Mouse (Mus musculus) ES-E14 (cell line): ENCODE data around the gene Mrgprd. TPM values are rescaled to one million over a fixed set of nuclear protein-coding genes. Genes with fewer than 3 reads are reported as not detected.

ENCODE experiments used
- DNase-seq: peaks from one replicate; pipeline ENCODE4 v3.0.0-alpha.2; 2013; ENCODE audit warnings: low read depth, low spot score
- H3K27ac ChIP-seq: 2 replicates; pipeline ENCODE4 v1.5.1; 2012; ENCODE audit warnings: low read depth, mild to moderate bottlenecking, low read length, moderate library complexity, mixed read lengths; ENCODE audit not compliant: poor library complexity, insufficient read depth, severe bottlenecking
- H3K36me3 ChIP-seq: 2 replicates; pipeline ENCODE4 v1.6.1; 2012; ENCODE audit warnings: mild to moderate bottlenecking, low read length, moderate library complexity, mixed read lengths; ENCODE audit not compliant: control insufficient read depth, poor library complexity, insufficient read depth, severe bottlenecking
- H3K4me1 ChIP-seq, 2 experiments: fragments of 150-350 bp in 1 of 2; sonication (generic) in 1 of 2; 2 replicates each; pipeline ENCODE4 v1.6.1; 2012; ENCODE audit warnings: low read length in 2 of 2, mild to moderate bottlenecking in 1 of 2, mixed read lengths in 1 of 2; ENCODE audit not compliant: control insufficient read depth in 2 of 2, insufficient read depth in 2 of 2, poor library complexity in 1 of 2
- H3K4me3 ChIP-seq, 2 experiments: fragments of 150-350 bp in 1 of 2; sonication (generic) in 1 of 2; 2 replicates each; pipeline ENCODE4 v1.5.1; 2012; ENCODE audit warnings: low read length in 2 of 2, low read depth in 1 of 2, mild to moderate bottlenecking in 1 of 2, mixed read lengths in 1 of 2; ENCODE audit not compliant: insufficient read depth in 1 of 2, poor library complexity in 1 of 2, severe bottlenecking in 1 of 2
- H3K9ac ChIP-seq: 2 replicates; pipeline ENCODE4 v1.6.1; 2012; ENCODE audit warnings: low read depth, mild to moderate bottlenecking, low read length, mixed read lengths; ENCODE audit not compliant: poor library complexity, insufficient read depth, severe bottlenecking
- H3K9me3 ChIP-seq: fragments of 150-350 bp; sonication (generic); 2 replicates; pipeline ENCODE4 v1.6.1; 2012; ENCODE audit warnings: low read depth, mild to moderate bottlenecking, low read length; ENCODE audit not compliant: control insufficient read depth, insufficient read depth
- CHD2 ChIP-seq: IDR thresholded peaks from 2 replicates; pipeline ENCODE4 v1.6.1; 2014; ENCODE audit warnings: mild to moderate bottlenecking, low read depth, low read length, inconsistent platforms
- HCFC1 ChIP-seq: IDR thresholded peaks from 2 replicates; pipeline ENCODE4 v1.6.1; 2012; ENCODE audit warnings: low read length, inconsistent platforms, borderline replicate concordance; ENCODE audit not compliant: insufficient read depth
- MAFK ChIP-seq: IDR thresholded peaks from 2 replicates; pipeline ENCODE4 v1.6.1; 2014; ENCODE audit warnings: mild to moderate bottlenecking, low read depth, low read length, inconsistent platforms; ENCODE audit not compliant: insufficient read depth
- ZC3H11A ChIP-seq: IDR thresholded peaks from 2 replicates; pipeline ENCODE4 v1.6.1; 2012; ENCODE audit warnings: low read depth, mild to moderate bottlenecking, inconsistent platforms, low read length, borderline replicate concordance
- ZNF384 ChIP-seq: IDR thresholded peaks from 2 replicates; pipeline ENCODE4 v1.6.1; 2012; ENCODE audit warnings: low read depth, low read length, inconsistent platforms
- in situ Hi-C, 2 experiments: fragments of 600-800 bp; cut with MboI; formaldehyde crosslinking; loops; one replicate each; pipeline ENCODE4 v1.15.1; 2025; ENCODE audit warnings: low sequenced_read_pairs in 2 of 2, inconsistent platforms in 1 of 2; ENCODE audit not compliant: unreplicated experiment in 2 of 2
- total RNA-seq: library from RNA; depleted of rRNA; stranded (reverse); fragments of 300-350 nt; gene quantifications from 2 replicates; pipeline ENCODE4 v1.2.3, GENCODE M21; 2012; rRNA removed

Gene Mrgprd
- total RNA-seq, 1 experiment: 0.09 TPM

DNA sequence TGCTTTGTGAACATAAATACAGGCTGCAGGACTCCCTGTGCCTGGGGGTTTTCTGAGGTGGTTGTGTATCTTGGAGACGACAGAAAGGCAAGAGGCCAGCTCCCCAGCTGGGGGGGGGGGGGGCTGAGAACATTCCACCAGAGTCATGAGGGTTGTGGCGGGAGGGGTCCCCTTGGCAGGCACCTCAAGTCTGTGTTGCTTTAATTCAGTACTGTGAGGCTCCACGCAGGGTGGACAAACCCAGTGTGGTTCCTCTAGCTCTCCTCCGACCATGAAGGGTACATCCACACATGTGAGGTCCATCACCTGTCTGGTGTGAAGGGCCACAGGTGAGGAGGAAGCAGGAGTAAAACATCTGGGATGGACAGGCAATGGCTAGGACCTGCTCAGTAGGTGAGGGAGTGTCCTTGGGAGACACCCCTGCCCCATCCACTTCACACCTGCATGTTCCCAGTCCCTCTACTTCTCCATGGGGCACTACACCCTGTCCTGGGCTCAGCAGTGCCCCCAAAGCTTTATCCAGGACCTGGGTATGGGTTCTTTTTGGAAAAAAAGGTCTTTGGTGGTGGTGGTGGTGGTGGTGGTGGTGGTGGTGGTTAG is 19.9 kb downstream of the Mrgprd start:
- H3K9ac ChIP-seq: no peak overlapping the region
- H3K4me3 ChIP-seq: no peak overlapping the region
- no peaks in the 10 kb centered on the region for H3K9me3 ChIP-seq
- DNase-seq: no peak
- in situ Hi-C loops: no loop called here
- TF ChIP-seq CHD2 (no peak), ZNF384 (no peak), HCFC1 (no peak), MAFK (no peak), ZC3H11A (no peak)
- no peak overlapping the region for H3K27ac ChIP-seq
- H3K36me3 ChIP-seq: no peaks in the 10 kb centered on the region
- no peaks in the 10 kb centered on the region for H3K4me1 ChIP-seq

DNA sequence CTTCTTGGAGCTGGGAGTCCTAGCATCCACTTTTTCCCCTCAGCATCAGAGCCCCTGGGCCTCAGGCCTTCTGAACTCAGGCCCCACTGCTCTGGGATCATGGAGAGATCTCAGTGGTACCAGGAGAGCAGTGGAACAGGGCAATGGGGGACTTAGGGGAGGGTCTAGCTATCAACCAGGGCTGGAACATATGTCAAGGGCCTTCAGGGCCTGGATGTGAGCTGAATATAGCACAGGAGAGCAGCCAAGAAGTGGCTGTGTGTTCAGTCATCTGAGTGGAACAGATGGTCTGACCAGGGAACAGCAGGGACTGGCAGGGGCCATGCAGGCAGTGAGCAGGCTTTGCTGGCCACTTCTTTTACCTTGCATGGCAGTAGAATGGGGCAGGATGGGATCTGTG is 20.6 kb downstream of the Mrgprd start:
- Histone ChIP-seq H3K27ac (no peak overlapping the region), H3K9me3 (no peaks in the 10 kb centered on the region), H3K4me1 (no peaks in the 10 kb centered on the region), H3K36me3 (no peaks in the 10 kb centered on the region), H3K9ac (no peak overlapping the region), H3K4me3 (no peak overlapping the region)
- DNase-seq: no peak
- TF ChIP-seq MAFK: no peak
- TF ChIP-seq HCFC1: no peak
- no peak for TF ChIP-seq CHD2
- no peak for TF ChIP-seq ZC3H11A
- TF ChIP-seq ZNF384: no peak
- in situ Hi-C loops: no loop called here

GRCm38 (mm10) chr7:145335616-145336332 is 21.1 kb downstream of the Mrgprd start:
- Histone ChIP-seq H3K36me3 (no peaks in the 10 kb centered on the region), H3K9me3 (no peaks in the 10 kb centered on the region), H3K4me1 (no peaks in the 10 kb centered on the region), H3K4me3 (no peak overlapping the region), H3K27ac (no peak overlapping the region), H3K9ac (no peak overlapping the region)
- DNase-seq: no peak
- in situ Hi-C loops: no loop called here
- TF ChIP-seq MAFK: no peak
- no peak for TF ChIP-seq ZC3H11A
- no peak for TF ChIP-seq HCFC1
- no peak for TF ChIP-seq CHD2
- no peak for TF ChIP-seq ZNF384

DNA sequence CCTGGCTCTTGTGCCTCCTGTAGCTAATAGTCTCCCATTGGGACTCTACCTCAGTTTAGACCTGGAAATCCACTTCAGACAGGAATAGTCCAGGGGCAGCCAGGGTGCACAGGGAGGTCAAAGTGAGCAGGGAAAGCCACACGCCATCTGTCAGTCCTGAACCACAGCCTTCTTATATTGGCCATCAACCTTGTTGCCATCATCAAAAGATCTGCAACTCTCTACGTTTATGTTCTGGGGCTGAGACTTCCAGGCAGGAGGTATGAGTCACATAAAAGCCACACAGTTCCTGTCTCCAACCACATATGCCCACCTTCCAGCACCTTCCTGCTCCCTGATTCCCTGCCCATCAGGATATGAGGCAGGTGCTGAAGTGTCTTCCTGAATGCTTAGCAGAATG is 23.3 kb downstream of the Mrgprd start:
- H3K36me3 ChIP-seq: no peaks in the 10 kb centered on the region
- H3K9me3 ChIP-seq: no peaks in the 10 kb centered on the region
- no peak for TF ChIP-seq ZNF384
- TF ChIP-seq MAFK: no peak
- TF ChIP-seq CHD2: no peak
- TF ChIP-seq HCFC1: no peak
- no peak for TF ChIP-seq ZC3H11A
- H3K9ac ChIP-seq: no peak overlapping the region
- no peak overlapping the region for H3K27ac ChIP-seq
- in situ Hi-C loops: no loop called here
- no peak for DNase-seq
- H3K4me3 ChIP-seq: no peak overlapping the region
- no peaks in the 10 kb centered on the region for H3K4me1 ChIP-seq

DNA sequence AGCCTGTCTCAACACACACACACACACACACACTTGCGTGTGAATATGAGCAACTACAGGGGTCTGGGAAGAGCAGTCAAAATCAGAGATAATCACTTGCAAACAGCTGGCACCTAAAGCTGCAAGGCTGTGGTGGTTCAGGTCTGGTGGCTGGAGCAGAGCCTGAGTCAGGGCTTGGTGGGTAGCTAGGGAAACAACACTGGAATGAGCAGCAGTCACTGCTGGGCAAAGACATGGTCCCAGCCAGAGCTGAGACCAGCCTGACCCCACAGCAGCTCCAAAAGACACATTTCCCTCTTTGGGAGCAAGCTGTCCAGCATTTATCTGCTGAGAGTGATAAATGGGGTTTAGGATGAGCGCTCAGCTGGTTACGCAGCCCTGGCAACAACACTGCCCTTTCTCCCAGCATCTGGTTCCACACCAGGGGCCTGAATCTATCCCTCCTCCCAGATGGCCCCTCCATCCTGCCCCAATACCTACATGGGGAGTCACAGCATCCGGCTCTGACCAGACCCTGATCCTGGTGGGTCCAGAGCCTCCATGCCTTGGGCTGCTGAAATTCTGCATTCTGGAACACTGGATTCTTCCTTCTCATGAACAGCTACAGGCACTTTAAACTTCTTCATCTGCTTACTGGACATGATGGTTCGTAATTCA is 25.7 kb downstream of the Mrgprd start:
- H3K4me3 ChIP-seq: no peak overlapping the region
- no peaks in the 10 kb centered on the region for H3K9me3 ChIP-seq
- no peaks in the 10 kb centered on the region for H3K4me1 ChIP-seq
- H3K36me3 ChIP-seq: no peaks in the 10 kb centered on the region
- H3K27ac ChIP-seq: no peak overlapping the region
- H3K9ac ChIP-seq: no peak overlapping the region
- TF ChIP-seq ZC3H11A (no peak), ZNF384 (no peak), CHD2 (no peak), MAFK (no peak), HCFC1 (no peak)
- in situ Hi-C loops: no loop called here
- DNase-seq: no peak

Other genes starting within 250 kb of the Mrgprd start
- gene 1810010D01Rik, start 106.7 kb upstream of the Mrgprd start, total RNA-seq: 0.69 and 1.0 TPM in 2 replicates
- gene Tpcn2, start 30.8 kb upstream of the Mrgprd start, total RNA-seq: 10.1 and 16.9 TPM in 2 replicates
- 0.49 and 0.85 TPM in 2 replicates for gene Mrgprf, start 14.0 kb upstream of the Mrgprd start, total RNA-seq